Mouse (Mus musculus) cerebellum, adult 11 months (tissue): Measurements from ENCODE around the gene Pmpca.

Source experiments
- DNase-seq: peaks from one replicate; pipeline ENCODE4 v3.0.0; 2022

Gene Pmpca

DNA sequence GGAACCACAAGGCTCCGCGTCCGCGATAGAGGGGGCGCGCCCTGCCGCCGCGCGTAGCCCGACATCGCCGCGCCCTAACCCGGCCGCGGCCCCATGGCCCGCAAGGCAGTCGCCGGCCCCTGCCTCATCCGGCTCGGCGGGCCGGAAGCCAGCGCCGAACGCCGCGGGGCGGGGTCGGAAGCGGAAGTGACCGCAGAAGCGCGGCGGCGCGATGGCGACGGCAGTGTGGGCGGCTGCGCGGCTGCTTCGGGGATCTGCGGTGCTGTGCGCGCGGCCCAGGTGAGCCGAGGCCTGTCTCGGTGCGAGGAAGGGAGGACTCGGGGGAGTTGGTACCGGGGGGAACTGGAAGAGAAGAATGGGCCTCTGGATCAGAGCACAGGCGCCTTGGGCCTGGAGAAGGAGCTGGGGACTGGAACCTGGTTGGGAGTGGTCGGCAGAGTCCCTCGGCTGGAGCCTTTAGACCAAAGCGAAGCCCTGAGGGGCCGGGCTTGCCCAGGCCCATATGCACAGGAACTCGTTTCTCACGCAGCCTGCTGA lies at the start of gene Pmpca, which contains the start of gene Entr1:
TSS of gene Pmpca (plus strand) at position 186 of the 537 bp plus-strand sequence.
TSS of gene Entr1 (minus strand) at position 163 of the 537 bp plus-strand sequence.
- peak; percentile 77 for DNase-seq

DNA sequence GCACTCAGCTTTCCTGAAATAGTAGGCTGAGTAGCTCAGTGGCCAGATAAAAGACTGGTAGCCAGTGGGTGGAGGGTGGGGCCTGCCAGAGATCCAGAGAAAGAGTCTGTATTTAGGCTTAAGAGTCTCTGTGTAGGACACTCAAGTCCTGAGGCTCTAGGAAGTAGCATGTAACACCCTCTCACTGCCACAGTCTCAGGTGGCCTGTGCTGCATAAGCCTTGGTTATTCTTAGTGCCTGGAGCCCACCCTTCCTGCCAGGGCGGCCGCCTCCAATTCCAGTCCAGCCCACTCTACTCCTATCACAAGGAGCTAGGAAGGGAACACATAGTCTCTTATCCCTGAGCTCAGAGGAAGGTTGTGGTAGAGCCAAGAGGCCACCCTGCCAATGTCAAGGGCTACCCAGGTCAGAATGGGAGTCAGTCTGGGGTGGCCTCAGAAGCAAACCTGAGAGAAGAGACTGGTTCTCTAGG lies 47.6 kb upstream of the Pmpca start:
- DNase-seq = no peak

GRCm38 (mm10) chr2:26342044-26342443 lies 47.1 kb upstream of the Pmpca start:
- peak; percentile 72 for DNase-seq

GRCm38 (mm10) chr2:26342609-26343490 lies 46.3 kb upstream of the Pmpca start:
- no peak for DNase-seq

- DNase-seq = no peak
Measured at GRCm38 (mm10) chr2:26348241-26348640, 40.9 kb upstream of the Pmpca start.

DNA sequence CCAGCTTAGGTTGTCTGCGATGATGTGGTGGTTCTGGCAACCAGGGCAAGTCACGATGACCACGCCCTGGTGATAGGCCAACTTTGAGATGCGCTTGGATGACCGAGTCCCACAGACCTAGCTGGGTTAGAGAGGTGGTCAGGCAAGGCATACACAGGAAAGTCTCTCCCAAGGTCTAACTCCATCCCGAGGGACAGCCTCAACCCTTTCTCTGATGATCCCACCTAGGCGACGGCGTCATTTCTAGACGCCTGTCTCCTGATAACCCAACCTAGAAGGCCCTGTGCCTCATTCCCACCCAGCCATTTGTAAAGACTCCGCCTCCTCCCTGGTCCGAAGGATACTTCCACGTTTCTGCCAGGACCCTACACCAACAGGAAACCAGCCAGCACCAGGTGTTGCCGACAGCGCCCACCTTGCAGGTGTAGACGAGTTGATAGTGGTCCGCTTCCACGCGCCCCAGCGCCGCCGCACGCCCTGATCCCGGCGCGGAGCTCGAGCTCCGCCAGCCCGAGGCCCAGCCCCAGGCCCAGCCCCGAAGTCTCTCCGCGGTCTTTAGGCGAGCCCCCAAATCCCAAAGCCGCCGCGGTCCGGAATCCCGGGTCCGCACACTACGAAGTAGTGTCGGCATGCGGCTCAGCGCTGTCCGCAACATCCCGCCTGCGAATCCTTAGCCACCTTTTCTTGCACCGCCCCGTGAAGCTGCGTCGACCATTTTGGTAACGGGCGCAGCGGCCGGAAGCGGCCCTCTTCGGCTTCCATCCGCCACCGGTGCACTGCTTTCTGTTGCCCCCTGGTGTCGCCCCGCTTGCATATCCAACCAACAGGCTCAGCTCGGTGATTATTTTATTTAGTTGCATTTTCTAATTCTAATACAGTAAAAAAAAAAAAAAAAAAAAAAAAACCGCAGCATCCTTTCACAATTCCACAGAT lies 37.5 kb upstream of the Pmpca start, which contains the start of gene Dnlz:
TSS of gene Dnlz (minus strand) at position 753 of the 933 bp plus-strand sequence.
- peak; percentile 93 for DNase-seq

DNA sequence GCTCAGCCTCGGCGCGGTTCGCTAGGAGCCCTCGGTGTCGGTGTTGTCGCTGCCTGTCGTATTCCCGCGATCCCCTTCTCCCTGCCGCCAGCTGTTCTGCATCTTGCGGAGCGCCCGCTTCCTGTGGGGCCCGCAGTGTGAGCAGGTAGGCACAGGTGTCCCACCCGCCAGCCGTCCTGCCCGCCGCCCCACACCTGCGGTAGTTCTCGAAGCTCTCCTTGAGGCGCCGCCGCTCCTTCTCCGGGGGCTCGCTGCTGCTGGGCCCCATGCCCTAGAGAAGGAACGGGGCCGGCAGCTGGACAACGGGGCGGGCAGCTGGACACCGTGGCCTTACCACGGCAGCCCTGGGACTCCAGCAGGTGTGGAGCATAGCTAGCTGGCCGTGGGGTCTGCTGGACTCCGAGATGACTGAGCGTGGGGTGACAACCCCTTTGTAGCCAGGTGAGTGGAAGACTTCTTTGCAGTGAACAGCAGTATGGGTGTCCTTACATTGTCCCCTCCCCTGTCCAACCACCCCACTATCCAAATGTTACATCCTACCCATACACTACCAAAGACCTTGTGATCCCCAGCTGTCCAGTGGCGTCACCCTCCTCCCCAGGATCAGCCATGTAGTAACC lies 36.7 kb upstream of the Pmpca start:
- peak; percentile 54 for DNase-seq

- DNase-seq = peak; percentile 49
Measured at GRCm38 (mm10) chr2:26353066-26353980, 35.8 kb upstream of the Pmpca start.

- DNase-seq = no peak
Measured at GRCm38 (mm10) chr2:26354401-26354800, 34.7 kb upstream of the Pmpca start.

GRCm38 (mm10) chr2:26356231-26356630 lies 32.9 kb upstream of the Pmpca start:
- DNase-seq = no peak

DNA sequence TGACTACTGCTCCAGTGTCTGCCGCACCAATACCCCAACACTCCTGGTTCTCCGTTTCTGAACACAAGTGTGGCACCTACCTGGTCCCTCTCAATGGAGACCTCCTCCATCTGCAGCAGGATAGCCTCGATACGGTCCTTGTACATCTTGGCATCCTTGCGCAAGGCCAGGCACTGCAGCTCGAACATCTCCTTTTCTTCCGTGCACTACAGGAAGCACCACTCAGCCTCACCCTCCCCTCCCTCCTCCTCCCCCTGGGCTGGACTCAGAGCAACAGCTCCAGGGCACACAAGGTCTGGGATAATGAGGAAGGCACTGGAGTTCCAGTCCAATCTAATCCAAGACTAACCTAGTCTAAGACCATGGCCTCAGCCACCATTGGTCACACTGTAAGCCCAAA lies 32.5 kb upstream of the Pmpca start:
- no peak for DNase-seq

GRCm38 (mm10) chr2:26357484-26357883 lies 31.7 kb upstream of the Pmpca start:
- peak; percentile 31 for DNase-seq

DNA sequence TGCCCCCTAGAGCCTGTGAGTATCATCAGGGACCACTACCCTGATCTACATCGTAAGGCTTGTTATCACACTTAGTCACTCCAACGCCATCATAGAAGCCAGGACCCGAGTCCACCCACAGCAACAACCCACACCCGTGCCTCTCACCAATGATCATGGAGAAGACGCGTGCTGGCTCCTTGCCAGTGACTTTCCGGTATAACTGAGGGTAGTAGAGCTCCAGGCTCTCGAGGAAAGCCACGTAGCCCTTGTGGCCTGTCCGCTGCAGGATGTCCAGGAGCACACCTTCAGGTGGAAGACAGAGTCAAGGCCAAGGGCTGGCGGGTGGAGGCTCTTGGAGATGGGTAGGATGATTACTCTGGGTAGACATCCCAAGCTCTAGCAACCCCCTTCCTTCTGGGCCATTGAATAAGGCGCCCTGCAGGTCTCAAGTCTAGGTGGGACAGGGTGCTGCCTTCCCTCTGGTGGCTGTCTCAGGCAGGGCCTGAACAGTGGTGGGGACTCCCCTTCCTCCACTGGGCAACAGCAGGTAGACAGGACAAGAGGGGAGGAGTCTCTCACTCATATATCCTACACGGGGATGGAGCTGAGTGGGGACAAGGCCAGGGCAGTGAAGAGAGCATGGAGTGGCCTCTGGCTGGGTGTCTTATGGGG lies 30.3 kb upstream of the Pmpca start:
- DNase-seq = no peak

- peak; percentile 21 for DNase-seq
Measured at GRCm38 (mm10) chr2:26359983-26360382, 29.2 kb upstream of the Pmpca start.

- DNase-seq = no peak
Measured at GRCm38 (mm10) chr2:26360772-26361171, 28.4 kb upstream of the Pmpca start, which contains the start of gene Card9. Gene Card9, minus strand, starts transcription at chr2:26360918.

DNA sequence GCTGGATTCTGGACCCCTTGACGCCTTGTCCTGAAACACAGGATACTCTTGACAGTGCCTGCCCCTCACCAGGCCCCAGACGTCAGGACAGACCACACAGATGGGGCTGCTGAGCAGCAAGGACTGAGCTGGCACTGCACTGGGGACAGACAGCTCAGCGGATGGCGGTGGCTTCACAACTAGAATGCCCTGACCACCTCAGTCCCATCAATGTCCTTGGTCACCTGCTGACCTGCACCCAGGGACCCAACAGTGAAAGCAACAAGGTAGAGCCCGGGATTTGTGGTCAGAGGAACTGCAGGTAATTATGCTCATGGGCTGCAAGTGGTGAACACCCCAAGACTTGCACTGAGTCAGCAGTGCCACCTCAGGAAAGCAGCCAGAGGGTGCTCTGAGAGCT lies 26.1 kb upstream of the Pmpca start:
- DNase-seq = no peak

DNA sequence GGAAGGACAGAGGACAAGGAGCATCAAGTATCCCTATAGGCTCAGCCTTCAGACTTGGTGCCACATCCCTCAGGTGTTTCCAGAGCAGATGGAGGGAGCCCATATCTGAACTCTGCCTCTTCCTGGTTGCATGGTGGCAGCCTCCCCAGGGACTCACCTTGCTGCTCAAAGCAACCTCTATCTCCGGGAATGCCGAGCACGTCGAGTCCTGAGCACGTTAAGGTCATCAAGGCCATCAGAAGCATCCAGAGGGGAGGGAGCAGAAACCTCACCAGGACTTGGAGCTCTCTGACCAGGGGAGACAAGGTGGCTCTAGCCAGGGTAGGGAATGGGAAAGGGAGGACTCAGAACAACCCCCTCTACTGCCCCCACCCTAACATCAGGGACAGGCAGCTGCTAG lies 25.7 kb upstream of the Pmpca start:
- no peak for DNase-seq

GRCm38 (mm10) chr2:26364738-26365465 lies 24.2 kb upstream of the Pmpca start:
- DNase-seq = peak; percentile 69

DNA sequence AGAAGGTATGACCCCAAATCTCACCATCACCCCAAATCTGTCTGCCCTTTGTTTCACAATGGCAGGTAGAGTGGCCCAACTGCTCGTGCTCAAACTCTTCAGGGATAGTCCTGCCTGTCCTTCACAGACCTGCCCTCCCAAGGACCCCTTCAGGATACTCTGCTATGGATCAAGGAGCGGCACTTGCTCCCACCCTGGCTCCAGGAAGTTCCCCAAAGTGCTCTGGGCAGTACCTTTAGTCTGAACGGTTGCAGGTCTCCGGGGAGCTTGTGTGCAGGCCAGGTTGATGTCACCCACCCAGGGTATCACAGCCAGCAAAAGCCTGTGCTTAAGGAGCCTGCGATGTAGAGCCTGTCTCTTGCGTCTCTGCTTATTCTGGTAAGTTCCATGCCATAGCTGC lies 21.2 kb upstream of the Pmpca start:
- DNase-seq = no peak

DNA sequence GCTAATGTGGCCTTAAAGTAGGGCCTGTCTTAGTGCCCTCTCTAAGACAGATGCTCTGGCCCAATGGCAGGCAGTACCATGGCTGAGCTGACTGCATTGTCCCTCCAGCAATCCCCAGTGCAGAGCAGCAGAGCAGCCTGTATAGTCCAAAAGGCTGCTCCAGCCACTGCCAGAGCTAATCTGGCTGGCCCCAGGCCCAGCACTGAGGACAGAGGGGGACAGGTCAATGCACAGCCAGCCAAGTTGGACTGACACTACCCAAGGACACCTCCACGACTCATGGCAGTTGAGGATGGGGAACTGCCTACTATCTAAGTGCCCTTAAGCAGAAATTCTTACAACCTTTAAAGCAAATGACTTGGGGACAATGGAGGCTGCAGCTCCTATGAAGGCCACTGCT lies 20.6 kb upstream of the Pmpca start:
- DNase-seq = no peak
